Mouse (Mus musculus) neural tube, embryonic 12.5 days (tissue): Measurements from ENCODE around the gene Msn. TPM values are rescaled to one million over a fixed set of nuclear protein-coding genes. Genes with fewer than 3 reads are reported as not detected.
"Not testable (repeated sequence)": the region's sequence is repeated elsewhere in the genome, so short reads cannot be mapped to it uniquely, and the experiment has no call there.

Experiments
- ATAC-seq: fragments of 200-750 bp; cut with Nextera tagmentation; 2 replicates; pipeline ENCODE4 v1.8.0; 2017; ENCODE audit warnings: low read depth, mild to moderate bottlenecking, moderate TSS enrichment, moderate library complexity; ENCODE audit not compliant: low FRiP score
- H3K27ac ChIP-seq: fragments of 300-500 bp; sonication (generic); 2 replicates; pipeline ENCODE4 v1.5.1; 2016
- H3K27me3 ChIP-seq: fragments of 300-500 bp; sonication (generic); replicated peaks from 2 replicates; pipeline ENCODE4 v1.6.1; 2016; ENCODE audit warnings: mild to moderate bottlenecking
- H3K36me3 ChIP-seq: fragments of 300-500 bp; sonication (generic); 2 replicates; pipeline ENCODE4 v1.6.1; 2016; ENCODE audit warnings: mild to moderate bottlenecking
- H3K4me1 ChIP-seq: fragments of 300-500 bp; sonication (generic); 2 replicates; pipeline ENCODE4 v1.6.1; 2016
- H3K4me2 ChIP-seq: fragments of 300-500 bp; sonication (generic); replicated peaks from 2 replicates; pipeline ENCODE4 v1.6.1; 2016; ENCODE audit warnings: mild to moderate bottlenecking
- H3K4me3 ChIP-seq: fragments of 300-500 bp; sonication (generic); 2 replicates; pipeline ENCODE4 v1.5.1; 2016
- H3K9ac ChIP-seq: fragments of 300-500 bp; sonication (generic); 2 replicates; pipeline ENCODE4 v1.6.1; 2016; ENCODE audit warnings: mild to moderate bottlenecking
- H3K9me3 ChIP-seq: fragments of 300-500 bp; sonication (generic); 2 replicates; pipeline ENCODE4 v1.6.1; 2016; ENCODE audit warnings: mild to moderate bottlenecking
- WGBS: fragments of 180-500 bp; shearing (Covaris S2); methylation state at CpG from one replicate; pipeline ENCODE4 v1.1.7; 2016; 5-methylcytosine and 5-hydroxymethylcytosine counted together
- polyA plus RNA-seq: library from polyadenylated mRNA; unstranded; fragments of >200 nt; fragmentation: Nextera tagmentation; extraction: Ambion mirVana; gene quantifications from 2 replicates; pipeline ENCODE4 v1.2.1, GENCODE M21; 2016

Gene Msn
- polyA plus RNA-seq, 1 experiment from 2014 or later = 90.7 TPM

DNA sequence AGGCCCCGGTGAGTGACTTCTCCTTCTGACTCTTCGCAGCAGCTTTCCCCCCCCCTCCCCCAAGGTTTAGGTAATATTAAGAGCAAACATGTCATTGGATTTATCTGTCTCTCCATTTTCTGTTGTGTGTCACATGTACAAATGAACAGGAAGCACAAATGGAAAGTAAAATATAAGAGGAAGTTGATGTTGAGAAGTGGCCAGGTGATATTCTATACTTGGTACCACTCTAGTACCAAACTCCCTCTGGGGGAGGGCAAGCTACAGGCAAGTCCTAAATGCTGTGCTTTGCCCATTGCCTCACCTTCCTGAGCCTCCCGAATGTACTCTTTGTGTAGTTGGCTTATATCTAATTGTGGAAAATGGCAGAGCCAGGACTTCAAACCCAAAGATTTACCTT, 62.1 kb downstream of the Msn start:
- ATAC-seq = no peak
- WGBS = 97% methylated on average over 3 of the region's 3 CpGs

DNA sequence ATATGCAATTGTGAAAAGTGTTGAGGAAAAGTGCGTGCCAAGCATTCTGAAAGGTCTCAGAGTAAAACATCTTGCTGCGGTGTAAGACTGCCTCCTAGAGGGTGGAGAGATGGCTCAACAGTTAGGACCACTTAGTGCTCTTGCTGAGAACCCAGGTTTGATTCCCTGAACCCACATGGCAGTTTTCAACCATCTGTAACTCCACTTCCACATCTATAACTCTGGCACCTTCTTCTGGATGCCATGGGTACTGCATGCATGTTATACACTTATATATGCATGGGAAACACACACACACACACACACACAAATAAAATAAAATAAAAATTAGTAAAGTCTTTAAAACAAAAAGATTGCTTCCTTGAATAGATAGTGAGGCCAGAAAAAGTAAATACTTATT, 66.7 kb downstream of the Msn start:
- WGBS = 91% methylated on average over 2 of the region's 2 CpGs
- H3K9ac ChIP-seq = no peak overlapping the region
- no peak for ATAC-seq
- H3K27ac ChIP-seq = no peak overlapping the region
- H3K9me3 ChIP-seq = no peaks in the 10 kb centered on the region
- no peak overlapping the region for H3K4me3 ChIP-seq
- H3K27me3 ChIP-seq = no peaks in the 10 kb centered on the region
- H3K36me3 ChIP-seq = no peaks in the 10 kb centered on the region
- H3K4me1 ChIP-seq = no peaks in the 10 kb centered on the region
- no peak overlapping the region for H3K4me2 ChIP-seq

More for the DNA sequence above, 62.1 kb downstream of the Msn start:
- Histone ChIP-seq H3K9ac (no peak overlapping the region), H3K27ac (no peak overlapping the region), H3K4me2 (no peak overlapping the region), H3K4me1 (no peaks in the 10 kb centered on the region), H3K4me3 (no peak overlapping the region), H3K27me3 (no peaks in the 10 kb centered on the region), H3K36me3 (no peaks in the 10 kb centered on the region), H3K9me3 (no peaks in the 10 kb centered on the region)

DNA sequence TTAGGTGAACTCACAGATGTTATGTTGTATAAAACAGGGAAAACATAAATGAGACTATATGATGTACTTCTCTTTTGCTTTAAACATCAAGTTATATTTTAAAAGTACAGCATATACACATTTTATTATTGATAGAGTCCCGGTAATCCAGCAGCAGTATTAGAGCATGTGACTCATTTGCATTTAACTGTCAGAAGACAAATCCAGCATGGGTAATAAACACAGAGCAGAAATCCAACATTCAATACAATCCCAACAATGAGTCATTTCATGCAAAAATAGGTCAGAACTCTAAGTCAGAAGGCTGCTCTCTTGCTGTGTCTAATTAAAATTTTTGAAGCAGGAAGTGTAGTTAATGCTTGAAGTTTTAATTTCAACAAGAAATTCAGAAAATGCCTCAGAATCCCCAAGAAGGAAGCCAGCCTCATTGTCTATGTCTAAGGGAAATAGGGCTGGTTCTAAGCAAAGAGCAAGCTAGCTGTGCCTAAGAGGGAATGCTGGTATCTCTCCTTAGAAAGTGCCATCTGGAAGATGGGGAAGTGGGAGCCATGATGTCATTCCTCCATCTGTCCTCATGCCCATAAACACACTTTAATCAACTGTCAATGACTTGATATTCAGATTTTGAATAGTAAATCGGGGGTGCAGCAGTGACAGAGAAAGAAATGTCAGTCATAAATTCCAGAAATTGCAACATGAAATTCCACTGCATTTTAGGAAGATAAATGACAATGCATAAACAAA, 76.0 kb downstream of the Msn start:
- 84% methylated on average over 2 of the region's 2 CpGs for WGBS
- no peaks in the 10 kb centered on the region for H3K27me3 ChIP-seq
- H3K9ac ChIP-seq = no peak overlapping the region
- no peak overlapping the region for H3K4me2 ChIP-seq
- no peaks in the 10 kb centered on the region for H3K36me3 ChIP-seq
- no peak overlapping the region for H3K4me3 ChIP-seq
- H3K9me3 ChIP-seq = no peaks in the 10 kb centered on the region
- H3K4me1 ChIP-seq = no peaks in the 10 kb centered on the region
- no peak for ATAC-seq
- H3K27ac ChIP-seq = no peak overlapping the region

DNA sequence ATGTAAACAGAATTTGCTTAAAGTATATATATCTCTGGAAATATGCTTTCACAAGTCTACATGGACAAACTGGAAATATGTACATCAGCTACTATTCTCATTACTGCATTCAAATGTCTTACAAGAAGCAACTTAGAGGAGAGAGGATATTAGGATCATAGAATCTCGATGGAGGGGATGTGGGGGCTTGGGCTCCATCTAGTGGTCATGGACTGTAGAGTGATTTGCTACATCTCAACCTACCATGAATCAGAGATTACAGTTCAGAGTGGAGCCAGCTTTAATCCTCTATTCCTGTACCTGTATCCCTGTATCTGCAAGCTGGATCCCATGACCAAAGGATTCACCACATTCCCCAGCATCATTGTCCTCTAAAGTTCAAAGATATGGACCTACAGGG, 82.6 kb downstream of the Msn start:
- no peak overlapping the region for H3K9ac ChIP-seq
- H3K9me3 ChIP-seq = no peaks in the 10 kb centered on the region
- no peaks in the 10 kb centered on the region for H3K4me1 ChIP-seq
- H3K27me3 ChIP-seq = no peaks in the 10 kb centered on the region
- H3K4me3 ChIP-seq = no peak overlapping the region
- no peak overlapping the region for H3K27ac ChIP-seq
- 17% methylated on average over 1 of the region's 1 CpGs for WGBS
- H3K36me3 ChIP-seq = no peaks in the 10 kb centered on the region
- no peak for ATAC-seq
- H3K4me2 ChIP-seq = no peak overlapping the region

DNA sequence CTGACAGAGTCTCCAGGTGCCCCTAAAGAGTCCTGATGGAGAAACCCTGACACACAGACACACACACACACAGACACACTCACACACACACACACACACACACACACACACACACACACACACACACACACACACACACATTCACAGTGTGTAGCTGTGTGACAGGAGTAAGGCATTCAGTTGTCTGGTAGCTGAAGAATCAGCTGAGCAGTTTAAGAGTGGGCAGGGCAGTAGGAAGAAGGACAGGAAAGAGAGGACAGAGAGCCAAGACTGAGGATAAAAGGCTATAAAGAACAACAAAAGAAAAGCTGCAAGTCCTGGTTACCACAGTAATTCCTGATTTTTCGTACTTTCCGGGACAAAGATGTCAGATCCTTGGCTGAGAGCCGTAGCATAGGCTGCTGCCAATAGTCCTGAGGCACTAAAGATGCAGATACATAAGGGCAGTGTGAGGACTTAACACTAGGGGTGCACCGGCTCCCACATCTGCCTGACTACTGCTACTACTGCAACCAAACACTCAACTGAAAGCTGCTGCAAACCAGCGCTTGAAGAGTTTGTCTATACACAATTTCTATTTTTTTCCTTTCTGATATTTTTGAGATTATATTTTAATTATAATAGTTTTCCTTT, 88.4 kb downstream of the Msn start:
- no peaks in the 10 kb centered on the region for H3K36me3 ChIP-seq
- H3K9ac ChIP-seq = no peak overlapping the region
- H3K4me1 ChIP-seq = no peaks in the 10 kb centered on the region
- no peaks in the 10 kb centered on the region for H3K9me3 ChIP-seq
- H3K27ac ChIP-seq = no peak overlapping the region
- H3K4me2 ChIP-seq = no peak overlapping the region
- no peaks in the 10 kb centered on the region for H3K27me3 ChIP-seq
- ATAC-seq = no peak
- H3K4me3 ChIP-seq = no peak overlapping the region
- WGBS = 65% methylated on average over 5 of the region's 5 CpGs

DNA sequence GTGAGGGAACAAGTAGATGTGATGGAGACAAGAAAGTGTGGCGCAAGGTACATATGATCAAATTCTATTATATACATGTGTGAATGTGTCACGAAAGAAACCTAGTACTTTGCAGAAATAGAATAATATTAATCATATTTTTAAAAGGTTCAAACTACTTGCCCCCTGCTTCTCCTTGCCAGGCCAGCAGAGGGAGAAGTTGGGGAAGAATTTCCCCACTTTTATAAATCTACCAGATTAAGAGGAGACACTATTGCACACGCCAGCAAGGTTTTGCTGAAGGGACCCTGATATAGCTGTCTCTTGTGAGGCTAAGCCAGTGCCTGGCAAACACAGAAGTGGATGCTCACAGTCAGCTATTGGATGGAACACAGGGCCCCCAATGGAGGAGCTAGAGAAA, 109.3 kb downstream of the Msn start:
- ATAC-seq, H3K27ac ChIP-seq, H3K36me3 ChIP-seq, H3K4me1 ChIP-seq, H3K27me3 ChIP-seq, H3K9ac ChIP-seq, H3K4me2 ChIP-seq, H3K9me3 ChIP-seq, H3K4me3 ChIP-seq: not testable (repeated sequence)
- WGBS = 92% methylated on average over 3 of the region's 3 CpGs

DNA sequence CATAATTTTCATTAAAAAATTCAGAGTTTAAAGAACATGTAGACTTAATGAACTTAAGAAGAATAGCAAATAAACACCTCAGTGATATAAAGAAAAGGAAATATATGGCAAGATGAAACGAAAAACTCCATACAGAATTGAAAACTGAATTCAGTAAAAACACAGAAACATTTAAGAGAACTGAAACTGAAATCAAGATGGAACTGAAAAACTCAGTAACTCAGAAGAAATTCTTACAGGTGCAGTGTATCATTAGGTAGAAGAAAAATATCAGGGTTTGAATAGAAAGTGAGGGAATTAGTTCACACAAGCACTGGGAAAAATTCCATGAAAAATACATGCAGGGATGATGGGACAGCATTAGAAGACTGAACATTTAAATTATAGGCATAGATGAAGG, 111.0 kb downstream of the Msn start:
- H3K36me3 ChIP-seq = no peaks in the 10 kb centered on the region
- no peaks in the 10 kb centered on the region for H3K9me3 ChIP-seq
- H3K4me1 ChIP-seq = no peaks in the 10 kb centered on the region
- H3K4me3 ChIP-seq = no peak overlapping the region
- 46% methylated on average over 1 of the region's 1 CpGs for WGBS
- H3K27me3 ChIP-seq = no peaks in the 10 kb centered on the region
- ATAC-seq = no peak
- no peak overlapping the region for H3K4me2 ChIP-seq
- H3K9ac ChIP-seq = no peak overlapping the region
- no peak overlapping the region for H3K27ac ChIP-seq

DNA sequence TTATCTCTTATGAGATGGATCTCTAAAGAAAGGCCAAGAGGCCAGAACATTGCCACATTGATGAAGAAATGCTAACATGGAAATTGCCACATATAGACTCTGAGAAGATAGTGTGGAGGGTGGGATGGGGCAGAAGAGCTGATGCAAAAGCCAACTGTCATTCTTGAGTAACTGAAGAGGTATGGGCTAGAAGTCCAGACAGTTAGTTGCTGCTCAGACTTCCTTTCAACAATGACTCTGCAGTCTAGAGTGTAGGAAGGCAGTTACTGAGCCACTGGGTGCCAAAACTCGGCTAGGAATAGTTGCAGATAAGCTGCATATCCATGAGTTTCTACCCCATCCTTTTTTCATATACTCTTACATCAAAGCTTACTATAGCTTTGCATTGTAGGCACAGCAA, 122.2 kb downstream of the Msn start:
- no peak overlapping the region for H3K4me3 ChIP-seq
- H3K4me2 ChIP-seq = no peak overlapping the region
- H3K36me3 ChIP-seq = no peaks in the 10 kb centered on the region
- ATAC-seq = no peak
- H3K27ac ChIP-seq = no peak overlapping the region
- H3K9ac ChIP-seq = no peak overlapping the region
- no peaks in the 10 kb centered on the region for H3K9me3 ChIP-seq
- H3K4me1 ChIP-seq = no peaks in the 10 kb centered on the region
- 60% methylated on average over 1 of the region's 1 CpGs for WGBS
- H3K27me3 ChIP-seq = no peaks in the 10 kb centered on the region

Other genes with a start within 250 kb of the Msn start
- gene Las1l, start 139.1 kb upstream of the Msn start, polyA plus RNA-seq = 73.6 and 75.1 TPM in 2 replicates
- not detected in 2 replicates for gene Vsig4, start 197.4 kb downstream of the Msn start, polyA plus RNA-seq